Mouse (Mus musculus) small intestine, adult 2 months (tissue): ENCODE measurements around the gene Rmnd5b.

Experiments
- CTCF ChIP-seq: fragments of 200-500 bp; IDR thresholded peaks from 2 replicates; pipeline ENCODE4 v1.5.1; 2012; ENCODE audit warnings: low read depth, mild to moderate bottlenecking, control low read depth, inconsistent platforms, low read length, moderate library complexity, mixed read lengths; ENCODE audit not compliant: insufficient replicate concordance, insufficient read length; ENCODE audit errors: extremely low read depth
- POLR2A ChIP-seq: fragments of 200-500 bp; IDR thresholded peaks from 2 replicates; pipeline ENCODE4 v1.6.1; 2012; ENCODE audit warnings: low read depth, mild to moderate bottlenecking, control low read depth, inconsistent platforms, low read length, moderate library complexity

DNA sequence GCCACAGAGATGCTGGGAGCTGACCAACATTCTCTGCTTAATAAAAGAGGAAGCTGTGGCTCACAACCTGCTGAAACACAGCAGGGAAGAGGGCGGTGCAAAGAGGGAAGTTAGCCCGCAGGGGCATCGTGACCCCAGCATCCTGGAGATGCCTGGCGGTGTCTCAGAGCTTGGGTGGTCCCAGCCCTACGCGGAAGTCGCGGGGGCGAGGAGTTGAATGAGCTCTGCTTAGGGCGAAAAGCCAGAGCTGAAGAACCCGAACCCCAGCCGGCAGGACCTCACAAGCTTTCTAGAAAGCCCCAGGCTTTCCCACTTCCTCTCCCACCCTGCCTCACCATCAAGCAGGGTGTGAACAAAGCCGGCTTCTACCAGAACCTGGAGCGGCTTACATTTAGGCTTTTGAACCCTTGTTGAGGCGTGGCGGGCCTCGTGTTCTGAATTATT lies 2.3 kb upstream of the Rmnd5b start:
- TF ChIP-seq CTCF: no peak
- no peak for TF ChIP-seq POLR2A
